Mouse (Mus musculus) left cerebral cortex, adult 2 months (tissue): ENCODE data around the gene Cyp19a1. TPM values are rescaled to one million over a fixed set of nuclear protein-coding genes. Genes with fewer than 3 reads are reported as not detected.

Source experiments
- DNase-seq, 2 experiments: peaks; one replicate each; pipeline ENCODE4 v3.0.0; 2021 to 2022; ENCODE audit warnings: low spot score in 2 of 2, mixed read lengths in 1 of 2; ENCODE audit errors: extremely low spot score in 1 of 2
- H3K27ac ChIP-seq: fragments of 200-600 bp; 2 replicates; pipeline ENCODE4 v1.8.1; 2022
- H3K4me3 ChIP-seq: fragments of 200-600 bp; 2 replicates; pipeline ENCODE4 v1.8.1; 2022
- CTCF ChIP-seq: fragments of 200-600 bp; IDR thresholded peaks from 2 replicates; pipeline ENCODE4 v1.8.1; 2022; ENCODE audit warnings: antibody characterized with exemption, mild to moderate bottlenecking, moderate library complexity
- intact Hi-C: fragments of 180-260 bp; cut with DNase I; formaldehyde crosslinking; loops from one replicate; pipeline ENCODE4 v1.15.1; 2025
- long read RNA-seq, 2 experiments: library from polyadenylated mRNA; stranded (forward); transcript quantifications; one replicate each; pipeline ENCODE4 v2.0.0; 2021; ENCODE audit warnings: borderline mapping rate in 2 of 2
- total RNA-seq, 2 experiments: library from RNA; stranded (reverse); gene quantifications; 2 replicates each; pipeline ENCODE4 v1.2.3; 2021

Cyp19a1 gene
- under 1 TPM; 0.14 to 0.37 TPM for total RNA-seq
- long read RNA-seq, experiment 1 = 0 reads
- long read RNA-seq, experiment 2 = 0 reads

DNA sequence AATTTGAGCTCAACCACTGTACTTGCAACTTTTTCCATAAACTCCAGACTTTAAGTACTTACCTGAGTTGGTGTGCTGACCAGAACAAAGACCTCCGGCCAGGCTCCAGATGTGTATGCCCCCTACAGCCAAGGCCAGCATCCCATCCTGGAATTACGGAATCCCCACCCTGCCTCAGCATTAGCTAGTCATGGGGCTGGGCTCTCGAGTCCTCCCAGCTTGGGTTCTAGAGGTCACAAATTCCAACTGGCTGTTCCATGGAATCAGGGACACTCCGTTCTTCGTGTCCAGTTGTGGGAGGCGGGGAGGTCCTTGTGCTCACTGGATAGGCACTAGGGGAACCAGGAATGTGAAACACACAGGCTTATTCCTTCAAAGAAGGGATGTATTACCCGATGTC lies at the start of gene Cyp19a1:
Cyp19a1 (minus strand) TSS at position 101 of the 400 bp plus-strand sequence.
- intact Hi-C loops = no loop called here
- no peak for TF ChIP-seq CTCF
- DNase-seq = no peak
- H3K27ac ChIP-seq = no peak within 1 kb of the TSS
- no peak within 1 kb of the TSS for H3K4me3 ChIP-seq

DNA sequence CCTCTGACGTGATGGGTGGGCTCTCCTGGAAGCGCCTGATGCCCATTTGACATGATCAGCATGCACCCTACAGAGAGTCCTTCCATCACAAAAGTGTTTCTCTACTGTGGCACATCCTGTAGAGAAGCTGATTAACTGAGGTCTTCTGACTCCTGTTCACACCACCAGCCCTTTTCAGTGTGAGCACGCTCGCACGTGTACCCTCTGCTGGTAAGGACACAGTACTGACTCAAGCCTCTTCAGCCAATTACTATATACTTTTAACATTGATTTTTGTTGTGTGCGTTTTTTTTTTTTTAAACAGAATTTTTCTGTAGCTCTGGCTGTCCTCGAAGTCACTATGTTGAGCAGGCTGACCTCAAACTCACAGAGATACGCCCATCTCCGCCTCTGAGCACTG lies 48.5 kb upstream of the Cyp19a1 start:
- intact Hi-C loops = no loop called here
- no peak overlapping the region for H3K27ac ChIP-seq
- no peak overlapping the region for H3K4me3 ChIP-seq
- TF ChIP-seq CTCF = peak; percentile 26
- no peak for DNase-seq

DNA sequence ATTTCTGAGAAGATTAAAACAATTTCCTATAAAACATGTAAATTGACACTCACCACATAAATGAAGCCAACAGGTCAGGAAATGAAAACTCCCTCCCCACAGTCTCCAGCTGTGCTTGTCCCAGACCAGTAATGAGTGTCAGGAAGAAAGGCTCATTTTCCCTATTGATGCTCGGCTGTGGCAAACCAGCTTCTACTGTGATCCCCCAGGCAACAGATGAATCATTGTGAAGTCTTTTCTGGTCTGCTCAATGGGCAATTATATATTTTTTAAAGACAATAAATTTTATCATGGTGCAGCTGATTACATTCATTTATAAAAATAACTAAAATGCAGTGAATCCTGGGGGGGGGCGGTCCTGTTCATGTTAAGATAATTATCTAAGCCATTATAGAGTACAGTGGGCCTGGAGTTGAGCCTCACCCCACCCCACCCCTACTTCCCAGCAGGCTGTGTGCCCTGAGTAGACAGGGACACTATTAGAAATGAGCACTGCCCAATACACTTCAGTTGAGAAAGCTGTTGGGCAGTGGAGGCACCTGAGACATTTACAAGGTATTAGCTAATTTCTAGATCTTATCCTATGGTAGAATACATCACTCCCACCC lies 40.9 kb upstream of the Cyp19a1 start:
- no peak overlapping the region for H3K4me3 ChIP-seq
- TF ChIP-seq CTCF = no peak
- intact Hi-C loops = no loop called here
- DNase-seq = no peak
- no peak overlapping the region for H3K27ac ChIP-seq

- H3K27ac ChIP-seq = no peak overlapping the region
- TF ChIP-seq CTCF = no peak
- no peak overlapping the region for H3K4me3 ChIP-seq
- no peak for DNase-seq
- intact Hi-C loops = no loop called here
Observed at GRCm38 (mm10) chr9:54308209-54308608, 40.3 kb upstream of the Cyp19a1 start.

- DNase-seq = peak in 1 of 2 experiments; percentile 23
- no peak overlapping the region for H3K4me3 ChIP-seq
- intact Hi-C loops = no loop called here
Observed at GRCm38 (mm10) chr9:54301255-54301654, 33.3 kb upstream of the Cyp19a1 start.

GRCm38 (mm10) chr9:54299792-54300191 lies 31.9 kb upstream of the Cyp19a1 start:
- no peak overlapping the region for H3K27ac ChIP-seq
- no peak overlapping the region for H3K4me3 ChIP-seq
- TF ChIP-seq CTCF = no peak
- intact Hi-C loops = no loop called here
- no peak for DNase-seq

More at GRCm38 (mm10) chr9:54301255-54301654, 33.3 kb upstream of the Cyp19a1 start:
- TF ChIP-seq CTCF = no peak
- no peak overlapping the region for H3K27ac ChIP-seq

DNA sequence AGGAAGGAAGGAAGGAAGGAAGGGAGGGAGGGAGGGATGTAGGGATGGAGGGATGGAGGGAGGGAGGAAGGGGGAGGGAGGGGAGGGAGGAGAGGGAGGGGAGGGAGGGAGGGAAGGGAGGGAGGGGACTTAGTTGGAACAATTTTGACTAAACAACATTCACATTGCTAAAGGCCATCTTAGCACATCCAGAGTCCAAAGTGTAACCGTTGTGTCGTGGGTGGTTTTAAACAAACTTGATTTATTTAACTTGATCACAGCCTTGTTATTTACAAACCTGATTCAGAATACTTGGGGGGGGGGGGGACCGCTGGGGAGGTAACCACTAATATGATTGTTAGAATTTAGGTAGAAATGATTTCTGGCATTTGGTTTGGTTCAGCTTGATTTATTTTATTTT lies 31.5 kb upstream of the Cyp19a1 start:
- TF ChIP-seq CTCF = no peak

DNA sequence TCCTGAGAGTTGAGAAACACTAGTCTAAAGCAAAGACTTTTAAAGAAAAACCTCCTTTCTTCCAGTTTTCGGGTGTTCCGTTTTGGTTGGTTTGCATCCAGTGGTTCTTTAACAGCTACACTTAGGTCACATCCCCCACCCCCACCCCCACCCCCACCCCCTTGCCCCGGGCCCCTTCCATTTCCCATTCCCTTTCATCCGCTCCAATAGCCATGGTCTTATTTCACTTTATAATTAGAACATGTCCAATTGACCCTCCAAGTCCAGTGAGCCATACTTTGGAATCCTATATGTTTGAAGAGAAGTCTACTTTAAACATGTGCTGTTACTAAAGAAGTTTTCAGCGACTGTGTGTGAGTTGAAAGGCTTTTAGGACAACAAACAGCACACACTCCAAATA lies 19.9 kb upstream of the Cyp19a1 start:
- DNase-seq = no peak
- intact Hi-C loops = no loop called here
- Histone ChIP-seq H3K4me3 (no peak overlapping the region), H3K27ac (no peak overlapping the region)
- TF ChIP-seq CTCF = no peak

More for the DNA sequence above, 31.5 kb upstream of the Cyp19a1 start:
- no peak overlapping the region for H3K27ac ChIP-seq
- DNase-seq = no peak
- H3K4me3 ChIP-seq = no peak overlapping the region
- intact Hi-C loops = no loop called here

DNA sequence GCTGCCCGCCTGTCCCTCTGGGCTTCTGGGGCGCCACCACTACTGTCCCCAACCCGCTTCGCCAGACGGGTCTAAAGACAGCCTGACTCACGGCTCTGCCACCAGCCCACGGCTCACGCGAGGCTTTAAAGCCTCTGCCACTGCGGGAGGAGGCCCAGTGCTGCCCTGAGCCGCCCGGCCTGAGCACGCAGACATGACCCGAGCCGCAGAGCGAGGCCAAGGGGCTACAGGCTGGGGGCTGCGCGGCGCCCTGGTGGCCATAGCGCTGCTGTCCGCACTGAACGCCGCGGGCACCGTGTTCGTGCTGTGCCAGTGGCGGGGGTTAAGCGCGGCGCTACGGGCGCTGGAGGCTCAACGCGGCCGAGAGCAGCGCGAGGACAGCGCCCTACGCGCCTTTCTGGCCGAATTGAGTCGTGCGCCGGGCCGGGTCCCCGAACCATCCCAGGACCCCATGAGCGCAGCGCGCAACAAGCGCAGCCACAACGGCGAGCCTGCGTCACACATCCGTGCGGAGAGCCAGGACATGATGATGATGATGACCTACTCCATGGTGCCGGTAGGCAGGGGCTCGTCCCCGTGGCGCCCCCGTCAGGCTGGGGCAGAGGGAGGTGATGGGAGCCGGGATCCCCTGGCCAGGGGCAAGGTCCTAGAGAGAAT lies 18.5 kb upstream of the Cyp19a1 start, which contains the start of gene Gldn:
Gldn (plus strand) TSS at position 156 of the 657 bp plus-strand sequence.
- Histone ChIP-seq H3K4me3 (peak within 1 kb of the TSS; percentile 49), H3K27ac (no peak within 1 kb of the TSS)
- intact Hi-C loops = no loop called here
- TF ChIP-seq CTCF = no peak; the same call in none of the 2 replicates
- peak in 1 of 2 experiments; percentile 21 for DNase-seq

GRCm38 (mm10) chr9:54279046-54279589 lies 11.2 kb upstream of the Cyp19a1 start:
- Histone ChIP-seq H3K4me3 (no peak overlapping the region), H3K27ac (no peak overlapping the region)
- intact Hi-C loops = no loop called here
- DNase-seq = no peak
- TF ChIP-seq CTCF = no peak

DNA sequence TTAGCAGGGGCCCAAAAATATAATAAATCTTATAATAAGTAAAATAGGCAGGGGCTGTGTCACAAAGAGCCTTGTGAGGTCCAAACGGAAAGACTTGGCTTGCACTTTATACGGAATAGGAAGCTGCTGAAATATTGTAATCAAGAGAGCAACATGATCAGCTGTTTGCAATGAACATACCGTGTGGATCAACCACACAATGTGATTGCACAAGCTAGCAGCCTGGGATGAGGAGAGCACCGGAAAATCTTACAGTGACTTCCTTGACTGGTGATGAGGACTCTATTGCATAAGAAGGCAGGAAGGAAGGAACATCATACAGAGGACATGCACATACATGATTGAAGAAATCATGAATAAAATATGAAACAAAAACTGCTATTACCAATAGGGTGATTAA lies 7.4 kb upstream of the Cyp19a1 start:
- DNase-seq = no peak
- intact Hi-C loops = no loop called here
- no peak for TF ChIP-seq CTCF
- H3K4me3 ChIP-seq = no peak overlapping the region
- no peak overlapping the region for H3K27ac ChIP-seq

- Histone ChIP-seq H3K27ac (no peak overlapping the region), H3K4me3 (no peak overlapping the region)
- intact Hi-C loops = no loop called here
- TF ChIP-seq CTCF = no peak
- no peak for DNase-seq
Observed at GRCm38 (mm10) chr9:54270889-54271288, 3.0 kb upstream of the Cyp19a1 start.

DNA sequence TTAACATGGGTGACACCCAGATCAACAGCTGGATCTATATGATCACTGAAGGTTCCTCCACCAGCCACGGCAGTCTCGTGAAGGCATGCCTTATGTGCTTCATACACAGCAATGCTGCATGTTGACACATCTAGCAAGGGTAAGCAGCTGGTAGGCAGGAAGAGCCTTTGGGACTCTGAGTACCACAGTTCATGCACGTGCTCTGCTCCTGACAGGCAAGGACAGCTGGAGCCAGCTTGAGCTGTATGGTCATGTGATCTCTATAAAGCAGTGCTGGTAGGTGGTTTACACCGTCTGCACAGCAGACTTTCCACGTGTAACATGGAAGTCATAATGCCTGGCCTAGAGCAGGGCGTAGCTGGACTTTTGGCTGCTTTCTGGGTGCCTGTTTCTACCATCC lies 2.1 kb upstream of the Cyp19a1 start:
- intact Hi-C loops = no loop called here
- no peak for TF ChIP-seq CTCF
- Histone ChIP-seq H3K4me3 (no peak overlapping the region), H3K27ac (no peak overlapping the region)
- DNase-seq = no peak
